Mouse (Mus musculus): ENCODE measurements around the gene H2-DMa. TPM values are rescaled to one million over a fixed set of nuclear protein-coding genes. Genes with fewer than 3 reads are reported as not detected.

Gene H2-DMa
- 10 to 100 TPM; 12.2 to 24.6 (median 21.1) TPM for total RNA-seq (2022)

DNA sequence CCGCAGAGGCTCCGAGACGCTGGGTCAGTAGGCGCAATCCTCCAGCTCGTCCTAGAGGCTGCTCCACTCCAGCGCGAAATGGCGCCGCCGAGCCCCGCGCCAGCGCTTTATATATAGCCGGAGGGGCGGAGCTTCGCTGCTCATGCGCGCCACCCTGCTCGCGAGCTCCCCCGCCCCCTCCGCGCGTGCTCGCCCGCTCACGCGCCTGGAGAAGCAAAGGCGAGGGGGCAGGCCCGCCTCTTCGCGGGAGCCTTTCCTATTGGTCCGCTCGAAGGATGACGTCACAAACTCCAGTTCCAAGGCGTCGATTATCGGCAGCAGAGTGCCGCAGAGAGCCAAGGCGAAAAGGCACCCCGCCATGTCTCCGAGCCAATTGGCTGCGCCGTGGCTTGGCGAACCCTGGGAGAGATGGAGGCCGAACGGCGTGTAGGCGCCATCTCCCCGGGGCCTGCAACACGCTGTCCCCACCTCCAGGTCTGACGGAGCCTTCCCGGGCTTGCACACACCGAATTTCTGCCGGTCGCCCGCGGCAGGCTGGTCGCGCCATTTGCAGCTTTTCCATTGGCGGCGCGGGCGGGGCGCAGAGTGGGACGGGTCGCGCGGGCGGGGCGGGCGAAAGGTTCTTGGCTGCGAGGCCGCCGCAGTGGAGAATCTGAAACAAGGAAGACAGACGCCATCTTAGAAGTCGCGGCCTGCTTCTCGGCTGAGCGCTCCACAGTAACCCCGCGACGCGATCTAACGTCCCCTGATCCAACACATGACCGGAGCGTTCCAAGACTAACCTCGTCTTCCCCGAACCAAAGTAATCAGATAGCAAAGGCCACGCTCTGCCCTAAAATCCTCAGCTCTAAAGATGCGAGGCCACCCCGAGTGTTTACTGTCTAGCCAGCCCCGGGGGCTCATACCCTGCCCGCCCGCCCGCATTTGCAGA lies at the start of gene H2-DMa:
Gene H2-DMa (plus strand): TSS at position 293 of the 931 bp plus-strand sequence.
- DNase-seq = peak; percentile 98

DNA sequence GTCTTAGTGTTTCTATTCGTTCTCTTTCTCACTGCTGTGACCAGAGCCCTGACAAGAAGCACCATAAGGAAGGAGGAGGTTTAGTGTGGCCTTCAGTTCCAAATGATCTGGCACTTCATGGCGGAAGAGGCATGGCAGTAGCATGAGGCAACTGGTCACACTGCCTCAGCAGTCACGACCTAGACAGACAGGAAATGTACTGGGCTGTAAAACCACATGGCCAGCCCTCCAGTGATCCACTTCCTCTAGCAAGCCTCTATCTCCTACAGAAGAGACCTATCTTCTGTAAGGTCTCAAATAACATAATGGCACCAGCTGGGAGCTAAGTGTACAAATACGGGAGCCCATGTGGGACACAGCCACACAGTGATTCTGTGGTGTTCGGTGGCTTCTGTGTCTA lies 47.2 kb upstream of the H2-DMa start:
- no peak for DNase-seq

DNA sequence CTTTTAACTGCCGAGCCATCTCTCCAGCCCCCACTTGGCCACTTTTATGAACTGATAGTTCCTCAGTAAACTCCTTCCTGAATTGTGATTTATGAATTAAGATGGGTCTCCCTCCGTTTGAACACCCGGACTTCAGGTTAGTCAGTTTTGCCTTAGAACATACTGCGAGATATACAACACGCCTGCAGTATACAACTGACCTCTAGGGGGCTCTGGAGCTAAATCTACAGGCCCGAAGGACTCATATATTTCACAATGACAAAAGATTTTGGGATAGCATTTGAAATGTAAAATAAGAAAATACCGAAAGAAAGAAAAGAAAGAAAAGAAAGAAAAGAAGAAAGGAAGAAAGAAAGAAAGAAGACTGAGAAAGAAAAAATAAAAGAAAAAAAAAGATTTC lies 44.1 kb upstream of the H2-DMa start:
- DNase-seq = peak; percentile 40

DNA sequence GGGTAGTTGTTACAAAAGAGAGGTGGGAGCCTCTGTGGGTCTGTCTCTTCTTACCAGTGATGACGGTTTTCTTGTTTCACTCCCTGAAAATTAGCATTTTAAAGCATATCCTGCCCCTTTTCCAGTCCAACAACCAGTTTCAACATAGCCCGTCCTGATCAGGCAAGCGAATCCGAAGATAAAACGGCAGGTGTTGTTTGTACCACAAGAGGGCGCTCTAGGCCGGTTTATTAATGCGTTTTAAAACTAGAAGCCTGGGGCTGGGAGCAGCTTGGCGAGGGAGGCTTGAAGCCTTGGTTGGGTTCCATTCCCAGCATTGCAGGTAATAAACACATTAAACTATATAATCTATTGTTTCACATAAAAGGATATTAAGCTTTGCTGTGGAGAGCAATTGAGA lies 41.8 kb upstream of the H2-DMa start:
- peak; percentile 34 for DNase-seq

DNA sequence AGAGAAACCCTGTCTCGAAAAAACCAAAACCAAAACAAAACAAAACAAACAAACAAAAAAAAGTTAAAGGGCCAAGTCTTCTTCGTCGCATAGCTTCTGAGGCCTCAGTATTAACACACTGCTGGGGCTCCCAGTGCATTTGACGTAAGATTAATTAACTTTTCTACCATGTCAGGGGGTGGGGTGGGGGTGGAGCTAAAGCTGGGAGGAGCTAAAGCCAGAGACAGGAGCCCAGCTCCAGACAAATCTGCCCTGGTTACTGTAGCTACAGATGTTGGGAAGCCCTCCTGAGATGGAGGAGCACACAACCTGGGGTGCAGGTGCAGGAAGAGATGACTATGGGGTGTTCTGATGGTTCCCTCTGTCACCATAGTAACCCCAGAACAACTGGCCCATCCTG lies 41.2 kb upstream of the H2-DMa start:
- no peak for DNase-seq

DNA sequence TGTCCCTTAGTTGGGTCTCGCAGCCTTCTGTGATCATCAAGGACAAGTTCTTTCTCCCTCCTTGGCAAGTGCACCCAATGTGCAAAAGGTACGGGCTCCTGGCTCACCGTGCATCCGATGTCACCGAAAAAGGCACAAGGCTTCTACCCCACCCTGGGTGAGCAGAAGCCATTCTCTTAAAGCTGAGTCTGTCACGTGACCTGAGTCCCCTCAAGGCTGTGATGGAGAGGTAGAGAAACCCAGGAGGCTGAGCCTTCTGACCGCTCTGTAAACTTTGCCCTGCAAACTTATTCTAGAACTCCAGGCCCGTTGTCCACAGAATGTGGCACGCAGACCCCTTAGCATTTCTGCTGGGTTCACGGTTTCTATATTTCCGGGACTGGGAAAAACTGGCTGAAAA lies 40.3 kb upstream of the H2-DMa start:
- DNase-seq = no peak

DNA sequence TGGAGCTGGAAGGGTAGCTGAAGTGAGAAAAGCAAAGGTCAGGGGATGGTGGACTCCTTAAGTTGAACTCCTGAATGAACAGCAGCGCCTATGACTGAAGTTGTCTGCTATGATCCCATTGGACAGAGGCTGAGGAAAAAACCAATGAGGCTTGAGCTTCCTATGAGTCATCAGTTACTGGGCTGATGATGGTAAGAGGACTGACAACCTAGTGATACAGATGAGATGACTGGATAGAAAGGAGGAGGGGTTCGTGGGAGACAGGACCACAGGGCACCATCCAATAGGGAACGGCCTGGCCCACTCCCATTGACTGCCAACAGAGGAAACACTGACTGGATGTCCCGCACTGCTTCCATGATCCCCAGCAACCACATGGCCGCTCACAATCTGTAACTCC lies 39.7 kb upstream of the H2-DMa start:
- no peak for DNase-seq

DNA sequence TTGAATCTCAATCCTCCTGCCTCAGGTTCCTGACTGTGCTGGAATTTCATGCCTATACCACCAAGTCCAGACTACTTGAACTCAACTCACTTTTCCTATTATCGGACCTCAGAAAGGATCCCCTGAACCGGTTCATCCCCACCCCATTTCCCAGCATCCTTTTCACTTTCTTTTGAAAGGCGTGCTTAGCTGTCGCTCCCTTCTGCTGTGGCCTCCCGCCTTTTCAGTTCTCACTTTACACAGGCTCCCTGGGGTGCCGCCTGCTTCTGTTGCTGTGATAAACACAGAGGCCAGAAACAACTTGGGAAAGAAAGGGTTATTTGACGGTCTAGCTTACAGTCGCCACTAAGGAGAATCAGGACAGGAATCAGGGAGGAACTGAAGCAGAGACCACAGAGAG lies 36.2 kb upstream of the H2-DMa start:
- DNase-seq = no peak

DNA sequence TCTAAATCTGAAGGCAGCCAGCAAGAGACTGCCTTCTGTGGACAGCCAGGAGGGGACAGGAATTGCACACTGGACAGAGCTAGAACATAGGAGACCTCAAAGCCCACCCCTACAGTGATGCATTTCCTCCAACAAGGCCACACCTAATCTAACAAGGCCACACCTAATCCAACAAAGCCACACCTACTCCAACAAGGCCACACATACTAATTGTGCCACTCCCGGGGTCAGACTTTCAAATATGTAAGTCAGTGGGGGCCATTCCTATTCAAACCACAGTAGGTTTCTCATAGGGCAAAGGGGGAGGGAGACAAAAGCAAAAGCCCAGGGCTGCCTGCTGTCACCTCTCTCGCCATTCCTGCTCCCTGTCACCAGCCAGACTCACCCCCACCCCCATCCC lies 32.0 kb upstream of the H2-DMa start:
- no peak for DNase-seq

DNA sequence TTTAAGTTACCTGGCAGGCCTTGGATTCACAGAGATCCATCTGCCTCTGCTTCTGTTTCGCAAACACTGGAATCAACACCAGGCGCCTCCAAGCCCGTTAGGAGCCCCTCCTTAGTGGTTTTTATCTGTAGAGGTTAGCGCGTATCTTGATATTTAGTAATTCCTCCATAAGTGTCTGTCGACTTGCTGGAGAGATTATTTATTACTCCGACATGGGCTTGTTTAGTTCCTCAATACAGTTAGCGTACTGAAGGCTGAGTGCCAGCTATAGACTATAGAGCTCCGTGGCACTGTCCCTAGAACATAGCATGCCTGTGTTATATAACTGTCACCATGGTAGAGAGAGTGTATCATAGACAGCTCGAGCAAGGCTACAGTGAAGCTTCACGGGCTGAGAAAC lies 31.2 kb upstream of the H2-DMa start:
- DNase-seq = no peak

DNA sequence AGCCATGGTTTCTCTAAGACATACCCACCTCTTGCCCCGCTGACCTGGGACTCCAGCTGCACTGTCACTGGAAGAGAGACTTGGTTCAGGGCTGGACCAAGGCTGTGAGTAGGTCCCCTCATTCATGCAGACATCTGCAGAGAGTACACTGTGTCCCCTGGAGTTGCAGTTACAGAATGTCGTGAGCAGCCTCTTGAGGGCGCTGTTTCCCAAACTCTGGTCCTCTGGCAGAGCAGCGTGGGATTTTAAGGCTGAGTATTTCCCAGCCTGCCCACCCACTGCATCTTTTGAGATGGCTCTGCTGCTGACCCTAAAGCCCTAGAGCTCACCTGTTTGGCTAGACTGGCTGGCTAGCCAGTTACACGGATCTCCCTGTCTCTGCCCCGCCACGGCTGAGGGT lies 28.4 kb upstream of the H2-DMa start:
- no peak for DNase-seq

DNA sequence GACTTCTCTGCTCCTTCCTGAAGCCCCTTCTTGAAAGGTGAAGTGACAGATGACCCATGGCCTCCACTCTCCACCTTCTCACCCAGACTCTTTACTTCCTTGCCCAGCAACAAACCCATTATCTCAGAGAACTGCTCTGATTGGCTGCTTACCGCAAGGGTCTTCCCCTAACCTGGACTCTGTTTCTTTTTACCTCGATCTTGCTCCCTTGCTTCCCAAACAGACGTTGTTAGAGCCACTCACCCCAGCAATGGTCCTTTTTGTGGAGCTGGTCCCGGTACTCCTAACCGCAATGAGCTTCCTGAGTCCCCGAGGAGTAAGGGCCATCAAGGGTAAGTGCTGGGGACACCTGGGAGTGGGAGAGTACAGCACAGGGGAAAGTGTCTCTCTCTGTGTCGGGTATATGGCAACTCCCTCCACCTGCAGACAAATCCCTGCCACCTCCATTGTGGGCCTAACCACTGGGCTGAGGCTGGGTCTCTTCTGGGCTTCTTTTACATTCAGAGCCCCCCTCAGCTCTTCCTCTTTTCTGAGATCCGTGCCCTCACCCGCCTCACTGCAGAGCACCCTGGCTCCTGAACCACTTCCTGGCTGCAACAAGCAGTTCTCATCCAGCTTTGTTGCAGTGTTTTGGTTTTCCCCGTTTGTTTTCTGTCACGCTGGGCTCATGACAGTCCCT lies 27.0 kb upstream of the H2-DMa start, which contains the start of gene H2-Oa:
Gene H2-Oa (plus strand): TSS at position 144 of the 679 bp plus-strand sequence.
- no peak for DNase-seq

DNA sequence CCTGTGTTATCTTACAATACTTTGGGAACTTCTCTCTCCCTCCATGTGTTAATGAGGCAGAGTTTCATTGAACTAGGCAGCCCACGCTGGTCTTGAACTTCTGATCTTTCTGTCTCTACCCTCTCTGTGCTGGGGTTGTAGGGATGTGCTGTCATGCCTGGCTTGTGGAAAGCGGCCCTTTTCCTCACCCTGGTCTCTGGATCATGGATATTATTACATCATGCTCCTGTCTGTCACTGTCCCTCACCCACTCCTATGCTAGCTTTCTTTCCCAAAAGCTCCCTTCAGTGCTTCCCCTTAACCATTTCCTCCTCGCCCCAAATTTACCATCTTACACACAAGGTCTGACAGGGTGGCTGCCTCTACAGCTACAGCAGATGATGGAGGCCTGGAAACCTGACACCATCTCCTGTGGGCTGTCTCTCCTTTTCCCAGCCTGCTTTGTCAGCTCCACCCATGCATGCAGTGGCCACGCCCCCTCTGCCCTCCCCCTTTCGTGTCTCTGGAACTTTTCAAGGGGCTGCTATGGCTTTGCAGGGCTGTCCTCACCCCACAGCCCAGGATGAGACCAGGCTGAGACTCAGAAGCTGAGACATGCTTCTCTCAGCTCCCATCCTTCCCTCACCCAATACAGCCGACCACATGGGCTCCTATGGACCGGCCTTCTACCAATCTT lies 26.0 kb upstream of the H2-DMa start:
- no peak for DNase-seq

DNA sequence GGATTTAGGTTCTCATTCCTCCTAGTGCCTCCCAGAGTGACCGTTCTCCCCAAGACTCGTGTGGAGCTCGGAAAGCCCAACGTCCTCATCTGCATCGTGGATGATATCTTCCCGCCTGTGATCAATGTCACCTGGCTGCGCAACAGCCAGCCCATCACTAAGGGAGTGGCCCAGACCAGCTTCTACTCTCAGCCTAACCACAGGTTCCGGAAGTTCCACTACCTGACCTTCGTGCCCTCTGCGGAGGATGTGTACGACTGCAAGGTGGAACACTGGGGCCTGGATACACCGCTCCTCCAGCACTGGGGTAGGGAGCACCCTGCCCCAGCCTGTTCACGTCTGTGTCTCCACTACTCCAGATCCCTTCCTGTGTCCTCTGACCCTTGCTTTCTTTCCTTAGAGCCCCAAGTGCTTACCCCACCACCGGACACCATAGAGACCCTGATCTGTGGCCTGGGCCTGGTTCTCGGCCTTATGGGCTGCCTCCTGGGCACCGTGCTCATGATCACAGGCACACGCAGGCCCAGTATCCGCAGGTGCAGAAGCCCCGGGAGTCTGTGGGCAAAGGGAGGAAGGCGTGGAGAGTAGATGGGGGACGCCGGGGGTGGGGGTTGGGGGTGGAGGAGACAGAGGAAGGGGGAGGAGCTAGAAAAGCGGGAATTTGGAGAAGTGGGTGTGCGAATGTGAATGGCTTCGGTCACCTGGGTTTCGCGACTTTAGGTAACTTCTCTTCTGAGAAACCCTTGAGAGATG lies 24.9 kb upstream of the H2-DMa start:
- DNase-seq = no peak

DNA sequence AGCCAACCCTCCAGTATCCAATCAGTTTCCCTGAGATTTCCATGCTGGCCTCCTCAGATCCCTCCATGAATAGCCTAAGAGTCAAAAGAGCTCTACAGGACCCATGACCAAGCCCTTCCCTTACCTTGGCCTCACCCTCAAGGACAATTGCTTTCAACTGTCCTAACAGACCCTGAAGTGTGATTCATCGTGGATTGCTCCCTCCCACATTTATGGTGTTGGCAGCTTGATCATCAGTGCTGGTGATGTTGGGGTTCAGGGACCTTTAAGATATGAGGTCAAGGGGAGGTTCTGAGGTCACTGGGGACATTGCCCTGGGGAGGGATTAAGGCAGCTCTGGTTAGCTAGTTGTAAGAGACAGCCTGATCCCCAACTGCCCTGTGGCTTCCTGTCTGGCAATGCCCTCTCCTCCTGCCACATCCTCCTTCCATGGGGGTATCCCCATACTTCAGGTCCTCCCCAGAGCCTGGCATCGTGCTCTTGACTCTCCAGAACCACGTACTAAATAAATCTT lies 22.8 kb upstream of the H2-DMa start:
- DNase-seq = peak; percentile 50

DNA sequence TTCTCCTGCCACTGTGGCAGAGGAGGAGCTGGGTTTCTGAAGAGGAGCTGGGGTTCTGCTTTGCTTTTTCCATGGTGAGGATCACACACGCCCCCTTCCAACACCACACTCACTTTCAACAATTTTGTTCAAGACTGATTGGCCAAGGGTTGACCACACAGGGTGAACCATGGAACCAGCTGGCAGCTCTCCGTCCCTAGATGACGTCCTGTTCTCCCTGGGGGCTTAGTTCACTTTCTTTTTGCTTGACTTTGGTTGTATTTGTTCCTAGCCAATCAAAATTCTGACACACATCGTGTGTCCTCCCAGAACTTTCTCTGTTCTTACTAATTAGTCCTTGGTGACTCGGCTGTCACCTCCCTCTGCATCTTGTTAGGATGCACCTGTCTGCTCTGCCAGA lies 22.1 kb upstream of the H2-DMa start:
- no peak for DNase-seq

DNA sequence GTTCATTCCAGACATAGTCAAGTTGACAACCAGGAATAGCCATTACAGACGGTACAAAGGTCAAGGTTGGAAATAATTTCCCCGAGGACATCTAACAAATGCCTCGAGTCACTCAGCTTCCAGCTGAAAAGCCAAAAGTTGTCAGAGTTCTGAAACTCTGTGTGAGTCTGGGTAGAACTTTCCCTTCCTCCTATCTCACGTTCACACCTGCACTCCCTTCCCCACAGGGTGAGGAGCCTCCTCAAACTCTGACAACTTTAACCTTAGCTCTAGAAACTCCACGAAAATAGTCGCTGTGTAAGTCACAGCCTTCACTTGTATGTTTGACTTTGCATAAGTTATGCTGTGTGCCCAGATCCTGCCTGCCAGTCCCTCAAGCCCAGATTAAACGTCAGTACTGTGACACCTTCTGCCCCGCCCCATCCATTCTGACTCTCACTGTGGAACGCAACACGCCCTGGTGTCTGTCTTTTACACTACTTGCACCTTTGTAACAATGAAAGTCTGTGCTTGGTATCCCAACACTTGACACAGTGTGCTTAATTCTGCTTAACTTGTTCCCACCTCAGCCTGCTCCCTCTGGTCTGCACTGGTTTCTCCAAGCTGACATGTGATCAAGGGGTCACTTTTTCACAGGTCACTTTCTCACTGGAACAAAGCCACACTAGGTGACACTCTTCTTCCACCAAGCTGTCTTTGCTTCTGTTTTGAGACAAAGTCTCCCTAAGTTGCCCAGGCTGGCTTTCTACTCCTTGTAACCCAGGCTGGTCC lies 20.4 kb upstream of the H2-DMa start:
- DNase-seq = no peak

DNA sequence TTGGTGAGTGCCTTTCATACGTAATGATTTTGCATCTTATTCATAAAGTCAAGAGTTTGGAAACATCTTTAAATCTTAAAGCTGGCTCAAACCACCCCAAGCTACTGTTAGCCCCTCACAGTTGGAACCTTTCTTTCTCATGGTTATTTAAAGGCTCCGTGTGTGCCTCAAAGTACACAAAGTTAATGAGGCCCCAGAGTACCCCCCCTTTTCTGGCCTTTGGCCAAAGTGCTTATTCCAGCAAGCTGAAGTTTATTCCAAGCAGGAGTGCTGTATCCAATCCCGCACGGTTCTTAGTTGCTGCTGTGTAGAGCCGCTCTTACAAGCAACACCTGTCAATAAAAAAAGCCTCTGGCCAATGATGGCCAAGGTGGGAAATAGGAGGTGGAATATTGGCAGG lies 19.8 kb upstream of the H2-DMa start:
- DNase-seq = no peak

DNA sequence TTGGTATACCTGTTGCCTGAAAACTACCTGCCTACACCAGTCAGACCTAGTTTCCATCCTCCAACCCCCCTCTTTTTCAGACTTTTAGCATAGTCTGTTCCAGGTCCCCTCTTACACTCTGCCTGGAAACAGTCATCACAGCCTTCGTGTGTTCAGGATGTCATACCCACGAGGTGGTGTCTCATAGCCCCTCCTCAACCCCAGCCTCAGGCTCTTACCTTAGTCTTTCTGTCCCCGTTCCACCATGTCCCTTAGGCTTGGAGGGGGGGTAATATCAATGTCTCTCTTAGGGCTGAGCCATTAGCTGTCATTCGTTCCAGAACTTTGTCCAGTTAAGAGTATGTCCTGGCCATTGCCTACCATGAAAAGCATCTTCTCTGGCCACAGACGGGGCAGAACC lies 18.2 kb upstream of the H2-DMa start:
- no peak for DNase-seq

DNA sequence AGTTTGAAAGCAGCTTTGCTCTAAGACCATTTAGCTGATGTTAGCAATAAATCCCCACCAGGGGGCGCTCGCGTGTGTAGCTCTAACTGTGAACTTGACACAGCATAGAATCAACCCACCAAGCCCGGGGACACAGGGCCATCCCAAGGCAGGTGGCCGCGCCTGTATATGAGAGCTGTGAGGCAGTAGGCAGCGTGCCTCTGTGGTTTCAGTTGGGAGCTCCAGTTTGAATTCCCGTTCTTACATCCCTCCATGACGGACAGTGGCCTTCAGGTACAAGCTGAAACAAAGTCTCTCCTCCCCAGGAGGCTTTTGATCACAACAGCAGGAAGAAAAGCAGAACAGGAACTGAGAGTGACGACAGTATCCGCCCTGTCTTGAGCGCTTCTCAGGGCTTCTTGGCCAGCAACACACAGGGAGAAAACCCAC lies 17.7 kb upstream of the H2-DMa start:
- peak; percentile 83 for DNase-seq

DNA sequence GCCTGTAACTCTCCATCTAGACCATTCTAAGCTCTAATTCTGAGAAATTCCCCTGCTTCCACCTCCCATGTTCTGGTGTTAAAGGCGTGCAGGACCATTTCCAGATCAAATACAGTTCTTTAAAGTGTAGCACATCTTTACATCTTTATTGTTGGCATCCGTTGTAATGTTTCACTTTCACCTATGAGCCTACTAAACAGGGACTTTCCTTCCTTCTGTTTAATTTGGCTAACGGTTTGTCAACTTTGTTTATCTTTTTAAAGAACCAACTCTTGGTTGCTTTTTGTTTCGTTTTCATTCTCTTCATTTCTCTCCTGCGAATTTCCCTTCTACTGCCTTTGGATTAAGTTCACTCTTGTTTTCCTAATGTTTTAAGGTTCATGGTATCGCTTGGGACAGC lies 16.5 kb upstream of the H2-DMa start:
- no peak for DNase-seq
